Comparison of ENCODE assay signal across 8 mouse cellular contexts in genomic region chr2:135361798-135362197, GRCm38 (mm10).
A peak's percentile ranks its signal among the peaks of the same experiment; 100 is the strongest.
DNase-seq lines count a peak whose midpoint lies in the region; ATAC-seq and TF ChIP-seq lines count a peak whose summit lies in the region.

No protein-coding gene starts in this region.

- H3K4me3 ChIP-seq in cerebellum, adult 2 months (replicated peaks; ENCODE audit: insufficient read depth, low read depth, low read length) = no peak overlapping the region
- H3K4me3 ChIP-seq in hindbrain, embryonic 15.5 days = no peak overlapping the region
- H3K4me3 ChIP-seq in midbrain, embryonic 12.5 days = no peak overlapping the region

- TF ChIP-seq POLR2A in cerebellum, adult 2 months (IDR thresholded peaks at IDR 0.05; ENCODE audit: borderline replicate concordance, insufficient read depth, low read length) = no peak

- no peaks in the 10 kb centered on the region for H3K9me3 ChIP-seq in hindbrain, embryonic 15.5 days
- no peaks in the 10 kb centered on the region for H3K9me3 ChIP-seq in midbrain, embryonic 12.5 days

- WGBS in cerebellum, adult 2 months = 4% methylated on average over 1 of the region's 1 CpGs
- 16% methylated on average over 1 of the region's 1 CpGs for WGBS in hindbrain, embryonic 15.5 days
- whole genome bisulfite sequencing in midbrain, embryonic 12.5 days = 8% methylated on average over 1 of the region's 1 CpGs

- no peaks in the 10 kb centered on the region for H3K4me1 ChIP-seq in cerebellum, adult 2 months (ENCODE audit: control insufficient read depth, insufficient read depth, low read length)
- no peaks in the 10 kb centered on the region for H3K4me1 ChIP-seq in hindbrain, embryonic 15.5 days (replicated peaks)
- H3K4me1 ChIP-seq in midbrain, embryonic 12.5 days = no peaks in the 10 kb centered on the region

- peak; percentile 44; the same call in 1 of the 2 replicates for ATAC-seq in hindbrain, embryonic 15.5 days (ENCODE audit: low FRiP score, low read depth)
- peak; percentile 23; the same call in 1 of the 2 replicates for ATAC-seq in midbrain, embryonic 12.5 days (ENCODE audit: low FRiP score, low read depth)

- H3K36me3 ChIP-seq in hindbrain, embryonic 15.5 days = no peaks in the 10 kb centered on the region
- no peaks in the 10 kb centered on the region for H3K36me3 ChIP-seq in midbrain, embryonic 12.5 days

- peak; percentile 34 for DNase-seq in gastrocnemius, adult 18-20 months (ENCODE audit: low spot score)
- DNase-seq in gastrocnemius, adult 8-10 months (ENCODE audit: low spot score in 2 of 2) = no peak
- DNase-seq in ovary, postnatal 14 days (ENCODE audit: low spot score) = peak; percentile 35
- DNase-seq in ovary, postnatal 10 days (ENCODE audit: low spot score) = no peak
- peak in 1 of 2 experiments; percentile 44 for DNase-seq in cerebellum, adult 2 months
- no peak for DNase-seq in testis, postnatal 14 days (ENCODE audit: low spot score)

- H3K4me2 ChIP-seq in hindbrain, embryonic 15.5 days = no peak overlapping the region
- no peak overlapping the region for H3K4me2 ChIP-seq in midbrain, embryonic 12.5 days (replicated peaks)

- H3K9ac ChIP-seq in hindbrain, embryonic 15.5 days = no peak overlapping the region
- H3K9ac ChIP-seq in midbrain, embryonic 12.5 days (replicated peaks) = no peak overlapping the region

- peak; percentile 53; the same call in 1 of the 2 replicates for TF ChIP-seq CTCF in cerebellum, adult 2 months (IDR thresholded peaks at IDR 0.05; ENCODE audit: borderline replicate concordance, insufficient read depth, low read depth, low read length)

- no peaks in the 10 kb centered on the region for H3K27me3 ChIP-seq in cerebellum, adult 2 months (ENCODE audit: control insufficient read depth, insufficient read depth, low read length)
- no peaks in the 10 kb centered on the region for H3K27me3 ChIP-seq in hindbrain, embryonic 15.5 days
- no peaks in the 10 kb centered on the region for H3K27me3 ChIP-seq in midbrain, embryonic 12.5 days

- H3K27ac ChIP-seq in cerebellum, adult 2 months (ENCODE audit: insufficient read depth, low read length) = no peak overlapping the region
- H3K27ac ChIP-seq in hindbrain, embryonic 15.5 days (replicated peaks) = no peak overlapping the region
- no peak overlapping the region for H3K27ac ChIP-seq in midbrain, embryonic 12.5 days (replicated peaks)

Comparison
In these comparisons a context has a peak if more than half of its experiments do, and no peak if none do; other contexts are left out.
1. DNase-seq: peak in gastrocnemius, adult 18-20 months (single experiment) and ovary, postnatal 14 days (single experiment); none in gastrocnemius, adult 8-10 months (0 of 2), ovary, postnatal 10 days (single experiment) and testis, postnatal 14 days (single experiment).